Mouse (Mus musculus) spleen, adult 2 months (tissue): ENCODE results near the gene Mcts2.

Source experiments
- CTCF ChIP-seq: fragments of 200-500 bp; IDR thresholded peaks from 2 replicates; pipeline ENCODE4 v1.5.1; 2011; ENCODE audit warnings: mild to moderate bottlenecking, inconsistent platforms; ENCODE audit not compliant: insufficient read depth, insufficient read length, insufficient replicate concordance; ENCODE audit errors: extremely low read depth
- POLR2A ChIP-seq: fragments of 200-500 bp; IDR thresholded peaks from 2 replicates; pipeline ENCODE4 v1.6.1; 2011; ENCODE audit warnings: low read depth, low read length, inconsistent platforms

GRCm38 (mm10) chr2:152637381-152637780, 49.5 kb upstream of the Mcts2 start:
- TF ChIP-seq POLR2A, result no peak
- TF ChIP-seq CTCF, result no peak
